Mouse (Mus musculus): ENCODE results near the gene Ccdc85c. TPM values are rescaled to one million over a fixed set of nuclear protein-coding genes. Genes with fewer than 3 reads are reported as not detected.

Ccdc85c gene
- total RNA-seq, 2 experiments from 2014 or later: 0.95 to 2.4 TPM

GRCm38 (mm10) chr12:108221712-108222111 lies 53.5 kb downstream of the Ccdc85c start:
- no peak for ATAC-seq (replicated peaks; ENCODE audit: poor library complexity, severe bottlenecking)

- ATAC-seq (replicated peaks; ENCODE audit: poor library complexity, severe bottlenecking): peak; percentile 40; the same call in 1 of the 2 replicates
Measured at GRCm38 (mm10) chr12:108221206-108221605, 54.0 kb downstream of the Ccdc85c start.

DNA sequence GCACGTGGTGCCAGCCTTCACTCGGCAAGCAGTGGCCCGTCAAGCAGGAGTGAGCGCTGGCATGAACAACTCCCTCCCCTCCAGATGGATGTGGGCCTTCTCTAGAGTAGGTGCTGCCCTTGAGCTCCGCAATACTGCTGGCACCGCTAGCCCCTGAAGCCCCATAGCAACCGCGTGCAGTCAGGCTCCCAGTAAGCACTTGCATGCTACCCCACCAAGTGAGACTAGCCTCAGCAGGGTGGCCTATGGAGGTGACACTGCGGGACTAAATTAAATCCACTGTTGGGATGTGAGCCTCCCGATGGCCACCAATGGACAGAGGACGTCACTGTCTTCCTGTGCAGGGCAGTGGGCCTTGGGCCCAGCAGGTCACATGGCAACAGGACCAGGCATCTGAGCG lies 54.6 kb downstream of the Ccdc85c start:
- ATAC-seq (replicated peaks; ENCODE audit: poor library complexity, severe bottlenecking): no peak

- ATAC-seq (replicated peaks; ENCODE audit: poor library complexity, severe bottlenecking): no peak
Measured at GRCm38 (mm10) chr12:108219825-108220616, 55.2 kb downstream of the Ccdc85c start.

- no peak for ATAC-seq (replicated peaks; ENCODE audit: poor library complexity, severe bottlenecking)
Measured at GRCm38 (mm10) chr12:108219163-108219562, 56.1 kb downstream of the Ccdc85c start.

GRCm38 (mm10) chr12:108217572-108217971 lies 57.7 kb downstream of the Ccdc85c start:
- ATAC-seq (replicated peaks; ENCODE audit: poor library complexity, severe bottlenecking): peak; percentile 50

GRCm38 (mm10) chr12:108216611-108217370 lies 58.4 kb downstream of the Ccdc85c start:
- ATAC-seq (replicated peaks; ENCODE audit: poor library complexity, severe bottlenecking): no peak

DNA sequence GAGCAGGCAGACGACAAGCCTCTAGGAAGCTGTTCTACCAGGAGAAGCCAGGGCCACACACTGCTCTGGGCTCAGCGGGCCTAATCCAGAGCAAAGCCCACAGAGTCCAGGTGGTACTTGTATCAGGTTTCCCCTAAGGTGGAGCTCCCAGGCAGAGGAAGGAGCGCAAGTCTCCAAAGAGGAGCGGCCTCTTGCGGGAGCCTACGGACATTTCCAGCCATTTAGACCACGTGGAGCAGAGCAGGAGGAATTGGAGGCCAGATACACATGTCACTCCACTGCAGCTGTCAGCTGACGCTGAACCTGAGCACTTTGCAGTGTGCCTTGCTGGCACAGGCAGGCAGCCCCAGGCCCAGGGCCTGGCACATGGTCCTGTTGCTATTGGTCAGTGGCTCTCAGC lies 60.1 kb downstream of the Ccdc85c start:
- ATAC-seq (replicated peaks; ENCODE audit: poor library complexity, severe bottlenecking): no peak

- no peak for ATAC-seq (replicated peaks; ENCODE audit: poor library complexity, severe bottlenecking)
Measured at GRCm38 (mm10) chr12:108213090-108214041, 61.9 kb downstream of the Ccdc85c start.

- ATAC-seq (replicated peaks; ENCODE audit: poor library complexity, severe bottlenecking): no peak
Measured at GRCm38 (mm10) chr12:108212476-108212875, 62.7 kb downstream of the Ccdc85c start.

DNA sequence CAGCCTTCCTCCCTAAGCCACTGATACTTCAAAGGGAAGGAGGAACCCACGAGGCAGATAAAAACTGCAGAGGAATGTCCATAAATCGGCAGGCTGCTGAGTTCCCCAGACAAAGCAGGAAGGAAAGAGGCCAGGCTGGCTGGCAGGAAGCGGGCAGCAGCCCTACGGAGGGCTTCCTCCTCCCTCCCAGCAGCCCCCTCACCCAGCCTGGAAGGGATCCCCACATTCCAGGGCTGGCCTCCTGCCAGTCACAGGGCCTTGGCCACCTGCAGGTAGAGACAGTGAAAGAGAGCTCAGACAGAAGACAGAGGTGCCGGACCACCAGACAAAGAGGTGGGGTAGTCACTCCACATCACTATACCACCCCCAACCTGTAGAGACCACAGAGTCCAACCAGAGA lies 63.2 kb downstream of the Ccdc85c start:
- peak; percentile 33 for ATAC-seq (replicated peaks; ENCODE audit: poor library complexity, severe bottlenecking)

- no peak for ATAC-seq (replicated peaks; ENCODE audit: poor library complexity, severe bottlenecking)
Measured at GRCm38 (mm10) chr12:108210623-108211022, 64.6 kb downstream of the Ccdc85c start.

DNA sequence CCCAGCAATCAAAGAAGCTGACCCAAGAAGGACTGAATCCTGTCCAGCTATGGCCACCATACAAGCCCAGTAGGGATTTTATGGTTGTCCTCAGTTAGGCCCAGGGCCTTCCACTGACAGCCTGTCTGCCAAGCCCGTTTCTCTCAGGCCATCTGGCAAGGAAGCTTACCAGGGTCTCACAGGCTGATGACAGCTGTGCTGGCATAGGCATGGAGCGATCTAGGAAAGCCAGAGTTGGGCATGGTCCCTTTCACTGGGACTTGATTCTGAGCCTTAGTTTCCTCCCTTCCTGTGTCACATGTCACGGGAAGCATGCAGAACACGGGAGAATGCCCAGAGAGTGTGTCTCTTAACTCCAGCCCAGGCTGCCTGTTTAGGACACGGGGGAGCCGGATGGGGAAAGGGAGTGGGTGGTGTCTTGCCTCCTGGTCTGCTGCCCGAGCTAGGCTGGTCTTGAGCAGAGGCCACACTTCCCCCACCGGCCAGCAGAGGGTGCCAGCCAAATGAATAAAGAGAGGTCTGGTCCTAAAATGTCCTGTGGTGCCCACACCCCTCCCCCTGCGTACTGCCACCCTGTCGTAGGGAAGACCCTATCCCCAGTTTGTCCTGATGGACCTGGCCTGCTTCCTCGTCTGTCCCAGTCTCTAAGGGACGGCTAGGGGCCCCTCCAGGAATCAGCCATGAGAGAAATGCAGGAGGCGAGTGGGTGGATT lies 66.3 kb downstream of the Ccdc85c start:
- peak; percentile 67 for ATAC-seq (replicated peaks; ENCODE audit: poor library complexity, severe bottlenecking)

DNA sequence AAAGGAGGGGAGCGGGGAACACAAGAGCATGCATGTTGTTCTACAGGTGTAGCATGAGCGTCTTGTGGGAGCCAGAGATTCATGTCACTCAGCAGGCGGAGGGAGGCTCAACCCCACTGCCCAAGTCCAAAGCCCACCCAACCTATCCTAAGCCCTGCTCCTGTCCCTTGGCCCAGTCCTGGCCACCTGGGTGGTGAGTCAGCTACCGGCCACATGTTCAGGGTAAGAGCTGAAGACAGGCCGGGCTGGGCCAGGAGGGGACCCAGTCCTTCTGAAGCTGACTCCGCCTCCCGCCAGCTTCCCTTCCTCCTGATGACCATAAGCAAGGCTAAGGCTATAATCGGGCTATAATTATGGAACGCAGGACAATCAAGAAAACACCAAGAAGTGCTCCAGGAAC lies 67.0 kb downstream of the Ccdc85c start:
- ATAC-seq (replicated peaks; ENCODE audit: poor library complexity, severe bottlenecking): no peak

GRCm38 (mm10) chr12:108206641-108207040 lies 68.6 kb downstream of the Ccdc85c start:
- peak; percentile 81 for ATAC-seq (replicated peaks; ENCODE audit: poor library complexity, severe bottlenecking)

GRCm38 (mm10) chr12:108204978-108205377 lies 70.2 kb downstream of the Ccdc85c start:
- ATAC-seq (replicated peaks; ENCODE audit: poor library complexity, severe bottlenecking): no peak

DNA sequence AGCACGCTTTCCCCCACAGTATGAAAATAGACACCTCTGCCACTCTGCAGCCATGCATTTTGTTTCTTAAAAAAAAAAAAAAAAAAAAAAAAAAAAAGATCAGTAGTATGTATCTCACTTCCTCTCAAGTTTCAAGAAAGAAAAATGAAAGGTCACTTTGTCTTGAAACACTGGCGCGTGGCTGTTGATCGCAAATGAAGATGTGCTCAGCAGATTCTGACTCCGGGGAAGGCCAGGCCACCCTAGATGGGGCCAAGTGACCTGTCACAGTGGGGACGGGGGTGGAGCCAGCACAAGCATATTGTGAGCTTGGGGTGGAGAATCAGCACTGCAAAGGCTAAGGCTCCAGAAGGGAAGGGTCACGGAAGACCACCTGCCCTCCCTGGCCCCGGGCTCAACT lies 71.3 kb downstream of the Ccdc85c start:
- ATAC-seq (replicated peaks; ENCODE audit: poor library complexity, severe bottlenecking): no peak

GRCm38 (mm10) chr12:108200094-108200493 lies 75.1 kb downstream of the Ccdc85c start:
- no peak for ATAC-seq (replicated peaks; ENCODE audit: poor library complexity, severe bottlenecking)

DNA sequence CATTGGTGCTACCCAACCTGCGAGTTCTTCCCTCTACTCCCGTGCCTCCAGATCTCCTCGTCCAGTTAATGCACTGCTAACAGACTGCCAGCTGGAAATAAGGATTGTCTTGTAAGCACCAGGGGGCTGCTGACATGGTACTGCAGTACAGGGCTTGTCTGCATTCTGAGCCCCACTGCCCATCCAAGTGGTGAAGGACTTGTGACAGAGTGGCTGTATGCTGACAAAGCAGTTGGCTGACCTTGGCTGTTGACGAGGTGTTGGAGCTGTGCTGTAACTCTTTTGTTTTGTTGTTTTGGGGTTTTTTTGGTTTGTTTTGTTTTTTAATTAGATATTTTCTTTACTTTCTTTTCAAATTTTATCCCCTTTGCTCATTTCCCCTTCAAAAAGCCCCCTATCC lies 76.8 kb downstream of the Ccdc85c start:
- ATAC-seq (replicated peaks; ENCODE audit: poor library complexity, severe bottlenecking): no peak

- ATAC-seq (replicated peaks; ENCODE audit: poor library complexity, severe bottlenecking): no peak
Measured at GRCm38 (mm10) chr12:108195761-108196160, 79.5 kb downstream of the Ccdc85c start.
